Mouse (Mus musculus) bone marrow, adult 2 months (tissue): ENCODE data around the gene Cks1b. TPM values are rescaled to one million over a fixed set of nuclear protein-coding genes. Genes with fewer than 3 reads are reported as not detected.

Source experiments
- H3K27ac ChIP-seq: fragments of 200-500 bp; 2 replicates; pipeline ENCODE4 v1.5.1; 2012; ENCODE audit warnings: low read depth, mild to moderate bottlenecking, control low read depth, inconsistent platforms, low read length; ENCODE audit not compliant: control insufficient read depth, poor library complexity, insufficient read depth
- H3K4me1 ChIP-seq: fragments of 200-500 bp; 2 replicates; pipeline ENCODE4 v1.6.1; 2011; ENCODE audit warnings: low read length; ENCODE audit not compliant: control insufficient read depth, insufficient read depth
- H3K4me3 ChIP-seq: fragments of 200-500 bp; replicated peaks from 2 replicates; pipeline ENCODE3; 2011; ENCODE audit warnings: mild to moderate bottlenecking, low read depth, low read length, control low read depth; ENCODE audit not compliant: control insufficient read depth
- CTCF ChIP-seq: fragments of 200-500 bp; IDR thresholded peaks from 2 replicates; pipeline ENCODE4 v1.5.1; 2011; ENCODE audit warnings: low read length, control low read depth; ENCODE audit not compliant: control insufficient read depth, insufficient read depth
- POLR2A ChIP-seq: fragments of 200-500 bp; IDR thresholded peaks from 2 replicates; pipeline ENCODE4 v1.6.1; 2011; ENCODE audit warnings: low read depth, mild to moderate bottlenecking, control low read depth, low read length, borderline replicate concordance; ENCODE audit not compliant: control insufficient read depth
- WGBS: fragments of 180-500 bp; shearing (Covaris S2); methylation state at CpG from one replicate; pipeline ENCODE4 v1.1.7; 2018; 5-methylcytosine and 5-hydroxymethylcytosine counted together
- polyA plus RNA-seq: library from polyadenylated mRNA; stranded (reverse); fragments of >200 nt; gene quantifications from 2 replicates; pipeline ENCODE4 v1.2.4, GENCODE M21; 2011; ENCODE audit warnings: low replicate concordance; ENCODE audit not compliant: missing spikeins, insufficient read depth, insufficient read length

Gene Cks1b
- polyA plus RNA-seq, 1 experiment = 126 TPM

GRCm38 (mm10) chr3:89390699-89391662, 27.2 kb downstream of the Cks1b start:
- peak overlapping the region; percentile 72 for H3K27ac ChIP-seq
- WGBS = 16% methylated on average over 19 of the region's 19 CpGs
- TF ChIP-seq POLR2A = no peak; the same call in 1 of the 2 replicates
- no peak for TF ChIP-seq CTCF
- H3K4me1 ChIP-seq = no peaks in the 10 kb centered on the region; the same call in none of the 2 replicates
- peak overlapping the region; percentile 70 for H3K4me3 ChIP-seq

GRCm38 (mm10) chr3:89390111-89390515, 28.1 kb downstream of the Cks1b start:
- Histone ChIP-seq H3K4me3 (peak overlapping the region; percentile 40), H3K27ac (peak overlapping the region; percentile 60), H3K4me1 (no peaks in the 10 kb centered on the region; the same call in none of the 2 replicates)
- no peak for TF ChIP-seq POLR2A
- TF ChIP-seq CTCF = no peak
- 17% methylated on average over 5 of the region's 5 CpGs for whole genome bisulfite sequencing

- no peaks in the 10 kb centered on the region; the same call in none of the 2 replicates for H3K4me1 ChIP-seq
- peak overlapping the region; percentile 93 for H3K27ac ChIP-seq
- 24% methylated on average over 5 of the region's 6 CpGs for WGBS
- H3K4me3 ChIP-seq = peak overlapping the region; percentile 43
- TF ChIP-seq POLR2A = no peak
Observed at GRCm38 (mm10) chr3:89388901-89389740, 29.1 kb downstream of the Cks1b start.

- TF ChIP-seq CTCF (no peak), POLR2A (0 out of 2 replicates have a peak, but pooled peaks have one; percentile 20)
- H3K4me3 ChIP-seq = peak overlapping the region; percentile 67
- peaks cover 2% of the 10 kb centered on the region for H3K4me1 ChIP-seq
- H3K27ac ChIP-seq = peak overlapping the region; percentile 93
- 36% methylated on average over 11 of the region's 11 CpGs for WGBS
Observed at GRCm38 (mm10) chr3:89388134-89388881, 29.9 kb downstream of the Cks1b start.

- peaks cover 2% of the 10 kb centered on the region for H3K4me1 ChIP-seq
- H3K4me3 ChIP-seq = peak overlapping the region; percentile 67
- 30% methylated on average over 11 of the region's 11 CpGs for WGBS
- peak; percentile 41; the same call in 1 of the 2 replicates for TF ChIP-seq POLR2A
- TF ChIP-seq CTCF = no peak
- H3K27ac ChIP-seq = peak overlapping the region; percentile 93
Observed at GRCm38 (mm10) chr3:89387632-89388031, 30.6 kb downstream of the Cks1b start.

GRCm38 (mm10) chr3:89386438-89387420, 31.5 kb downstream of the Cks1b start:
- H3K27ac ChIP-seq = peak overlapping the region; percentile 93
- 62% methylated on average over 17 of the region's 17 CpGs for WGBS
- TF ChIP-seq POLR2A (no peak), CTCF (no peak)
- H3K4me3 ChIP-seq = peak overlapping the region; percentile 67
- H3K4me1 ChIP-seq = peaks cover 2% of the 10 kb centered on the region

- H3K4me1 ChIP-seq = peaks cover 2% of the 10 kb centered on the region
- WGBS = 7% methylated on average over 11 of the region's 11 CpGs
- TF ChIP-seq CTCF = no peak
- peak; percentile 40; the same call in 1 of the 2 replicates for TF ChIP-seq POLR2A
- peak overlapping the region; percentile 75 for H3K27ac ChIP-seq
- H3K4me3 ChIP-seq = peak overlapping the region; percentile 54
Observed at GRCm38 (mm10) chr3:89385451-89385850, 32.7 kb downstream of the Cks1b start.
